Mouse (Mus musculus): ENCODE results near the gene Stpg3. TPM values are rescaled to one million over a fixed set of nuclear protein-coding genes. Genes with fewer than 3 reads are reported as not detected.
A peak's percentile ranks its signal among the peaks of the same experiment; 100 is the strongest.

The Stpg3 gene
- total RNA-seq (2012; rRNA removed): not detected in 2 replicates
- polyA plus RNA-seq (2012; ENCODE audit: insufficient read depth in 1 of 2, insufficient read length in 2 of 2, low read depth in 1 of 2, low replicate concordance in 2 of 2, missing spikeins in 1 of 2): under 1 TPM in 1 of 2 experiments, not detected in 1; 0.07 TPM

DNA sequence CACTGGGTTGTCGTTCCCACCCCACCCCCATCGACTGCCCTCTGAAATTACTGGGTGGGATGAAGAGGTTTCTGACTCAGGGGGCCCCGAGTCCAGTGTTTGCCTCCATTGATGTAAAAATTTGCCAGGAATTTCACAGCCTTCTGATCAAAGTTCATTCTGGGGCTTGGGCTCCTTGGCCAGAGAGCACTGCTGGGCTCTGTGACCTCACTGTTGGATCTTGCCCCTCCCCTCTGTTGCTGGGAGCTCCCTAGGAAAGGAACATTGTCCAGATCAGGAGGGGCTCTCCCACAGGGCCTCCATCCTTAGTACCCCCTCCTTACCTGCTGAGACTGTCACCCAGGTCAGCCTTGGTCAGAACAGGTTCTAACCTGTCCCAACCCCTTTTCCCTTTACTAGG lies at the start of gene Stpg3:
Stpg3 (minus strand) TSS at position 194 of the 400 bp plus-strand sequence.
- Histone ChIP-seq H3K9ac (ENCODE audit: control insufficient read depth, low read depth, low read length, poor library complexity, severe bottlenecking) (no peak within 1 kb of the TSS), H3K4me1 (ENCODE audit: control insufficient read depth in 1 of 2, insufficient read depth in 2 of 2, low read length in 2 of 2) (peaks cover 6 to 15% of the 10 kb centered on the region in 2 experiments)

DNA sequence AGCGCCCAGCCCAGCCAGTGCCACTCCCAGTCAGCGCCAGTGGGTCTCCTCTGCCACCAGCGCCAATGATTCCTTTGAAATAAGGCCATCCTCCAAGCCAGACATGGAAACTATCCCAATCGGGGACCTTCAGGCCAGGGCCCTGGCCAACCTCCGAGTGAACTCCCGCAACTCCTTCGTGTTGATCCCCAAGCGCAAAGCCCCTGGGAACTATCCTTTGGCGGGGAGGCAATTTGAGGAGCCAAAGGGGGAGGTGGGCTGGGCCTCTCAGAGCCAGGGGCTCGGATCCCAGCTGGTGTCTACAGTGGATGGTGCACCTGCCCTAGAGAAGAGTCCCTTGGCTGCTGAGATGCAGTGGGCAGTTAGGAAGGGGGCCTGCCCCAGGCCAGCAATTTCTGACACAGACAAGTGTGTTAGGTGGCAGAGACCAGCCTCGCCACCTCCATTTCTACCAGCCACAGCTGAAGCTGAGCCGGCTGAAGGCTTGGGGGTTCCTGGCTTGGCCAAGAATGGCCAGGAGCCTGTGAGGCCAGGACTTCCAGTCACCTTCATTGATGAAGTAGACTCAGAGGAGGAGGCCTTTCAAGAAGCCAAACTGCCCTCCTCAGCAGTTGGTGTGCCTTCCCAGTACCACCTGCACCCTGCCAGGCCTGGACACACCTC lies 49.3 kb upstream of the Stpg3 start:
- H3K27ac ChIP-seq (ENCODE audit: control insufficient read depth, low read depth, low read length): peak overlapping the region; percentile 48; the same call in 1 of the 2 replicates
- H3K79me2 ChIP-seq (ENCODE audit: control insufficient read depth, insufficient read depth, low read length, poor library complexity): peaks cover 55% of the 10 kb centered on the region

More for the DNA sequence above, at the start of gene Stpg3:
- TF ChIP-seq ZKSCAN1 (IDR thresholded peaks at IDR 0.05; ENCODE audit: low read depth, low read length) (no peak), ZMIZ1 (IDR thresholded peaks at IDR 0.05; ENCODE audit: low read depth, low read length) (no peak)
- Histone ChIP-seq H3K79me2 (ENCODE audit: control insufficient read depth, insufficient read depth, low read length, poor library complexity) (peaks cover 17% of the 10 kb centered on the region), H3K27me3 (ENCODE audit: control insufficient read depth in 1 of 2, insufficient read depth in 2 of 2, low read length in 2 of 2) (no peaks in the 10 kb centered on the region), H3K9me3 (replicated peaks; ENCODE audit: insufficient read depth, low read length) (no peaks in the 10 kb centered on the region), H3K4me3 (ENCODE audit: control insufficient read depth in 1 of 2, insufficient read depth in 1 of 2, low read depth in 2 of 2, low read length in 2 of 2) (no peak within 1 kb of the TSS), H3K36me3 (ENCODE audit: control insufficient read depth in 1 of 2, insufficient read depth in 2 of 2, low read length in 2 of 2) (peaks cover 0 to 11% of the 10 kb centered on the region in 2 experiments; a peak in 2 of 4 replicates), H3K27ac (ENCODE audit: control insufficient read depth, low read depth, low read length) (no peak within 1 kb of the TSS)
- DNase-seq (ENCODE audit: low read depth, low spot score): no peak

DNA sequence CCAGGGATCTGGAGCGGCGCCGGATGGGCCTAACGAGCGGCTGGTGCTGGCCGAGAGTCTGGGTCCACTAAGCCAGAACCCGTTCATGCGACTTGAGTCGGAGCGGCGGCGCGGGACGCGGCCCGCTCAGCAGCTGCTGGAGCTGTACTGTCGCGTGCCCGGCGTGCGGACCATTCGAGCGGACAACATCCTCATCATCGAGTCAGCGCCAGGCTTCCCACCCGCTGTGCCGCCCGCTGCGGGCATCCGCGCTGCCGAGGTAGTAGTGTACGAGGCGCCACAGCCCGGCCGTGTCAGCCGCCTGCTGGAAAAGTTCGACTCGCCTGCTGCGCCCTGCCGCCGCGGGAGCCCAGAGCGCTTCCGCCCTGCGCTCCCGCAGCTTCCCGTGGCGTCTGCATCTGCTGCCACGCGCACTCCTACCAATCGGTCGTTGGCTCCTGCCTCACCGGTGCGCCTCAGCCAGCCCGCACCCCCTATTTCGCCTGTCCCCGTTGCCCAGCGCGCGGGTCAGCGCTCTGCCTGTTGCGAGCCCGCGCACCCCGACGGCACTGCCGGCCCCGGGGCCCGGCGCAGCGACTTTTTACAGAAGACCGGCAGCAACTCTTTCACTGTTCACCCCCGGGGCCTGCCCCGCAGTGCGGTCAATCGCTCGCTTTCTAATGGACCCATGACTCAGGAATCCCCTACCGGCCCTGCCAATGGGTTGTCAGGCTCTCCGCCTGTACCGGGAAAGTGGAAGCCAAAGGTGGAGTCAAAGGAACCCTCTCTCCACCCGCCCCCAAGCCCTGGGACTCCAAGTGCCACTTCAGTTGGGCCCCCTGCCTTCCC lies 48.6 kb upstream of the Stpg3 start:
- peak; percentile 70 for DNase-seq (ENCODE audit: low read depth, low spot score)
- peaks cover 10 to 43% of the 10 kb centered on the region in 2 experiments for H3K4me1 ChIP-seq (ENCODE audit: control insufficient read depth in 1 of 2, insufficient read depth in 2 of 2, low read length in 2 of 2)
- peak overlapping the region; percentile 93 for H3K9ac ChIP-seq (ENCODE audit: control insufficient read depth, low read depth, low read length, poor library complexity, severe bottlenecking)
- H3K27me3 ChIP-seq (ENCODE audit: control insufficient read depth in 1 of 2, insufficient read depth in 2 of 2, low read length in 2 of 2): no peaks in the 10 kb centered on the region
- peaks cover 0 to 32% of the 10 kb centered on the region in 2 experiments; a peak in 2 of 4 replicates for H3K36me3 ChIP-seq (ENCODE audit: control insufficient read depth in 1 of 2, insufficient read depth in 2 of 2, low read length in 2 of 2)
- H3K9me3 ChIP-seq (replicated peaks; ENCODE audit: insufficient read depth, low read length): no peaks in the 10 kb centered on the region
- peaks cover 55% of the 10 kb centered on the region for H3K79me2 ChIP-seq (ENCODE audit: control insufficient read depth, insufficient read depth, low read length, poor library complexity)
- peak overlapping the region; percentile 90 to 95 for H3K4me3 ChIP-seq (ENCODE audit: control insufficient read depth in 1 of 2, insufficient read depth in 1 of 2, low read depth in 2 of 2, low read length in 2 of 2)
- TF ChIP-seq KAT2A (conservative IDR thresholded peaks at IDR 0.05; ENCODE audit: low read depth, low read length) (no peak), NRF1 (IDR thresholded peaks at IDR 0.05; ENCODE audit: insufficient read depth, low read depth, low read length, poor library complexity, severe bottlenecking) (no peak), MAZ (IDR thresholded peaks at IDR 0.05; ENCODE audit: low read depth, low read length) (0 out of 2 replicates have a peak, but pooled peaks have one; percentile 45), CHD1 (IDR thresholded peaks at IDR 0.05; ENCODE audit: low read depth, low read length) (peak; percentile 49; the same call in 1 of the 2 replicates), MYC (IDR thresholded peaks at IDR 0.05; ENCODE audit: low read depth, low read length) (no peak; the same call in 1 of the 2 replicates), SMC3 (IDR thresholded peaks at IDR 0.05; ENCODE audit: low read depth, low read length) (no peak), HCFC1 (IDR thresholded peaks at IDR 0.05; ENCODE audit: low read depth, low read length) (peak; percentile 42), MAX (IDR thresholded peaks at IDR 0.05; ENCODE audit: low read length) (0 out of 2 replicates have a peak, but pooled peaks have one; percentile 37), UBTF (IDR thresholded peaks at IDR 0.05; ENCODE audit: borderline replicate concordance, insufficient read depth, low read depth, low read length) (peak; percentile 40; the same call in 1 of the 2 replicates), E2F4 (IDR thresholded peaks at IDR 0.05; ENCODE audit: borderline replicate concordance, low read depth, low read length) (no peak), TCF12 (IDR thresholded peaks at IDR 0.05; ENCODE audit: low read depth, low read length) (peak; percentile 16; the same call in 1 of the 2 replicates), ZMIZ1 (IDR thresholded peaks at IDR 0.05; ENCODE audit: low read depth, low read length) (no peak)
- peak overlapping the region; percentile 48 for H3K27ac ChIP-seq (ENCODE audit: control insufficient read depth, low read depth, low read length)

More for the DNA sequence above, 49.3 kb upstream of the Stpg3 start:
- Histone ChIP-seq H3K27me3 (ENCODE audit: control insufficient read depth in 1 of 2, insufficient read depth in 2 of 2, low read length in 2 of 2) (no peaks in the 10 kb centered on the region), H3K9me3 (replicated peaks; ENCODE audit: insufficient read depth, low read length) (no peaks in the 10 kb centered on the region), H3K36me3 (ENCODE audit: control insufficient read depth in 1 of 2, insufficient read depth in 2 of 2, low read length in 2 of 2) (peaks cover 0 to 36% of the 10 kb centered on the region in 2 experiments; a peak in 2 of 4 replicates), H3K4me1 (ENCODE audit: control insufficient read depth in 1 of 2, insufficient read depth in 2 of 2, low read length in 2 of 2) (peaks cover 10 to 48% of the 10 kb centered on the region in 2 experiments), H3K4me3 (ENCODE audit: control insufficient read depth in 1 of 2, insufficient read depth in 1 of 2, low read depth in 2 of 2, low read length in 2 of 2) (peak overlapping the region; percentile 90 to 95), H3K9ac (ENCODE audit: control insufficient read depth, low read depth, low read length, poor library complexity, severe bottlenecking) (peak overlapping the region; percentile 93)
- DNase-seq (ENCODE audit: low read depth, low spot score): no peak
- TF ChIP-seq NRF1 (IDR thresholded peaks at IDR 0.05; ENCODE audit: insufficient read depth, low read depth, low read length, poor library complexity, severe bottlenecking) (no peak), UBTF (IDR thresholded peaks at IDR 0.05; ENCODE audit: borderline replicate concordance, insufficient read depth, low read depth, low read length) (no peak), CHD1 (IDR thresholded peaks at IDR 0.05; ENCODE audit: low read depth, low read length) (0 out of 2 replicates have a peak, but pooled peaks have one; percentile 10), BHLHE40 (IDR thresholded peaks at IDR 0.05; ENCODE audit: borderline replicate concordance, low read depth, low read length) (no peak)
